Mouse (Mus musculus): Measurements from ENCODE around the gene Ctso. TPM values are rescaled to one million over a fixed set of nuclear protein-coding genes. Genes with fewer than 3 reads are reported as not detected.

Gene Ctso
- polyA plus RNA-seq, 1 experiment, result 1.7 TPM

- no peak for TF ChIP-seq GATA1 (IDR thresholded peaks at IDR 0.05; ENCODE audit: low read length)
Observed at GRCm38 (mm10) chr3:81933348-81933747, 947 bp downstream of the Ctso start.

GRCm38 (mm10) chr3:81938924-81939323 is 6.5 kb downstream of the Ctso start:
- TF ChIP-seq GATA1 (IDR thresholded peaks at IDR 0.05; ENCODE audit: low read length), result no peak

GRCm38 (mm10) chr3:81942341-81942740 is 9.9 kb downstream of the Ctso start:
- no peak for TF ChIP-seq GATA1 (IDR thresholded peaks at IDR 0.05; ENCODE audit: low read length)

DNA sequence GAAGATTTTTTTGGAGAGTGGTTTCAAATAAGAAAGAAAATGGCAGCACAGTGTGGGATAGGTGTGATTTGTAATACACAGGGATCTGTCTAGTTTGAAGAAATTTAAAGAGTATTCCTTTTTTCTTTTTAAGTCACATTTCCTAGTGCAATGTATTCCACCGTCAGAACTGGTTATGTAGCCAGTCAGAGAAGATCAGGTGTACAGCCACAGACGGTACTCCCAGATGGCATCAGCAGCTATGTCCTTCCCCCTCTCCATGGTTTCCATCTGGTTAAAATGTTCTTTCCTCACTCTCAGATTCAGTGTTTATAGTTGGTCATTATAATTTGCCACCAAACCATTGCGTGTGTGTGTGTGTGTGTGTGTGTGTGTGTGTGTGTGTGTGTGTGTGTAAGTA is 10.7 kb downstream of the Ctso start:
- no peak for TF ChIP-seq GATA1 (IDR thresholded peaks at IDR 0.05; ENCODE audit: low read length)

DNA sequence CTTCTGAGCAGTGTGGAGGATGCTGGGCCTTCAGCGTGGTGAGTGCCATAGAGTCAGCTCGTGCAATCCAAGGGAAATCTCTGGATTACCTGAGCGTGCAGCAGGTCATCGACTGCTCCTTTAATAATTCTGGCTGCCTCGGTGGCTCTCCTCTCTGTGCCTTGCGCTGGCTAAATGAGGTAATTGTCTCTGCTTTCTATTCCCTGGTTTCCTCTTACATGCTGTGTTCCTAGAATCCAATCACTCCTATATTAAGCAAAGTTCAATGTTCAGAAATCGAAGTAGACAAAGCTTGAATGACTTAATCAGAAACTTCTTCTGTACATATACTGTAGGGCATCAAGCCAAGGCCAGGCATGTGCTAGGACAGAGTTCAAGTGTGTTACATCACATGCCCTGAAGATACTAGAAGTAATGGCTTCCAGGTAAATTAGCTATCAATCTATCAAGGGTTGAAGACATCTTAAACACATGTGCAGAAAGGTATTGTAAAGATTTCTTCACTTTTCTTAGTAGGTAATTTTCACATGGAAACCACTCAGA is 12.5 kb downstream of the Ctso start:
- TF ChIP-seq GATA1 (IDR thresholded peaks at IDR 0.05; ENCODE audit: low read length), result no peak

DNA sequence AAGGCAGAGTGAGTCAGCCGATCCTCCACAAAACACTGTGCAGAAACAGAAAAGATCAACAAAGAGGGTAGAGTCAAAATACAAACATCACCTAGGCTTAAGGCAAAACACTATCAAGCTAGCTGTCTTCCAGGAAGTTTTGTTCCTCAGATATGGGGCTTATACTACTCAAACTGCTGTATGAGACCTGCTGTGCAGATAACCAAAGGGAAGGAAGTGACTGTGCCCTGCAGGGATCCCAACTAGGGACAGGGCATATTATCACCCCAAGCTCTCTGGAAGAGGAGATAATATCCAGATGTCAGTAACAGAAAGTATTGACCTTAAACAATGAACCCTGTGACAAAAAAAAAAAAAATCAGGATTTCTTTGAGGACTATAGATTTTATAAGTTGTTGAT is 16.6 kb downstream of the Ctso start:
- no peak for TF ChIP-seq GATA1 (IDR thresholded peaks at IDR 0.05; ENCODE audit: low read length)

DNA sequence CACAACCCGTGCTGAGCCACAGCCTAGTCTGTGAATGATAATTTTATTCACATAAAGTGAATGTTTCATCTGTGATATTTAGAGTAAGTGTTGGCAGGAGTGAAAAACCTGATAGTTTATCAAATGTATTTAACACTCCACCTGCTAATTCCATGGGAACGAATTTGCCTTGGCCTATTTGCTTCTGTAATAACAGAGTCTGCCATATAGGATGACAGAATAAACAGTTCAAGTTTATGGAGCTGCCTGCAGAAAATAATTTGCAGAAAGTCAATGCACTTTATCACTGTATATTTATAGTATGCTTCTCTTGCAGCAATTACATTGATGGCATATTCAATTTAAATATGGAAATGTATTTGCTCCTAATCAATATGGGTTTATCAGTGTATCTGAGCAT is 19.4 kb downstream of the Ctso start:
- no peak for TF ChIP-seq GATA1 (IDR thresholded peaks at IDR 0.05; ENCODE audit: low read length)

- TF ChIP-seq GATA1 (IDR thresholded peaks at IDR 0.05; ENCODE audit: low read length), result no peak
Observed at GRCm38 (mm10) chr3:81957484-81957883, 25.1 kb downstream of the Ctso start.

DNA sequence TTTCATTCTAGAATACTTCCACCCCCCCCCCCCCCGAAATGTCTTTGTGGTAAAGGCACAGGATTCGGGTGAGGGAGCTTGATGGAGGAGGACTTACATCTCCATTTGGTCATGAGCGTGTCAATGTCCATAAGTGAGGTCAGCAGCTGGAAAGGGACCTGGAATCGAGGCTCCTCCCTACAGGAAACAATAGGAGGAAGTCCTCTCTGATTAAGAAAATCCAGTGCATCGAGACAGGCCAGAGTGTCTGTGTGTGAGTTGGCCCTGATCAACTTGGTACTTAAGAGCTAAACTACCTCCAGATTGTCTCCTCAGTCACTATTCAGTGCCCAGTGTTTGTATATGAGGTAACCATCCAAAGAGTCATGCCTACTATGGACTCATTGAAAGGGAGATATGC is 28.9 kb downstream of the Ctso start:
- no peak for TF ChIP-seq GATA1 (IDR thresholded peaks at IDR 0.05; ENCODE audit: low read length)

- TF ChIP-seq GATA1 (IDR thresholded peaks at IDR 0.05; ENCODE audit: low read length), result no peak
Observed at GRCm38 (mm10) chr3:81963768-81964167, 31.4 kb downstream of the Ctso start.

DNA sequence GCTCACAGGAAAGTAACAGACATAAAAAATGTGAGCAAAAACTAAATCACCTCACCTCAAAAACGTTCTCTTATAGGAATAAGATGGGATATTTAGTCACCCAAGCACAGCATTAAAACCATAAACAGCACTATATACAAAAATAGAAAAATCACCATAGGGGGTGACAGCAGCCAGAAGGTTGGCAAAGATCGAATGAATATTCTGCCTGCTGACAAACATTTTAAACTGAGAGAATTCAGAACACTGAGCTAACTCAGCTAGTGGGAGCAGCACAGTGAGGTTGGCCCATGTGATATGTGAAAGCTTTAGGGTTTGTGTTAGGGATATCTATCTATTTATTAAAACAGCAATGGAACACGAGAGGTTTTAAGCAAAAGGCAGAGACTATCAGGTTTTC is 32.2 kb downstream of the Ctso start:
- no peak for TF ChIP-seq GATA1 (IDR thresholded peaks at IDR 0.05; ENCODE audit: low read length)

GRCm38 (mm10) chr3:81975607-81976006 is 43.2 kb downstream of the Ctso start:
- TF ChIP-seq GATA1 (IDR thresholded peaks at IDR 0.05; ENCODE audit: low read length), result no peak

- no peak for TF ChIP-seq GATA1 (IDR thresholded peaks at IDR 0.05; ENCODE audit: low read length)
Observed at GRCm38 (mm10) chr3:81976102-81976501, 43.7 kb downstream of the Ctso start, which contains the start of gene Tdo2. Gene Tdo2 (minus strand): TSS chr3:81976202.

DNA sequence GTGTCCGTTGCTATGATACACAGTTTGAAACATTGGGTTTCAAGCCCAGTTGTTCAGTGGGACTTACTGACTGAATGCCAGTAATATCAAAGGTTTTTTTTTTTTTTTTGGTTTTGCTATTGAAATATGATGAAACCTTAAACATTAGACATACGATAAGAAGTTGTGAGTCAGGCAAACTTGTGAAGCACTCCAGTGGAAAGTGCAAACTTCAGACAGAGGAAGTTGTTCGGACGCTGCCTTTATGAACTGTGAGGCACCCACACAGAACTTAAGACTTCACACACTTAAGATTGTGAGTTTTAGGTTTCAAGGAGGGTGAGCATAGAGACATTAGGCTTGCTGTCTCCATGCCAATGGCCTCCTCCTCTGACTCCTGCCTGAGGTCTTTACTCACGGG is 49.2 kb downstream of the Ctso start:
- TF ChIP-seq GATA1 (IDR thresholded peaks at IDR 0.05; ENCODE audit: low read length), result no peak

- TF ChIP-seq GATA1 (IDR thresholded peaks at IDR 0.05; ENCODE audit: low read length), result no peak
Observed at GRCm38 (mm10) chr3:81981990-81982389, 49.6 kb downstream of the Ctso start, which contains the start of gene Asic5. Gene Asic5 (plus strand): TSS chr3:81982290.

GRCm38 (mm10) chr3:81983120-81983895 is 50.9 kb downstream of the Ctso start:
- no peak for TF ChIP-seq GATA1 (IDR thresholded peaks at IDR 0.05; ENCODE audit: low read length)

GRCm38 (mm10) chr3:81985100-81985499 is 52.7 kb downstream of the Ctso start:
- no peak for TF ChIP-seq GATA1 (IDR thresholded peaks at IDR 0.05; ENCODE audit: low read length)
